ENCODE assay signal across 8 mouse cellular contexts in genomic region chr4:154981530-154981929, GRCm38 (mm10). TPM values are rescaled to one million over a fixed set of nuclear protein-coding genes. Genes with fewer than 3 reads are reported as not detected.
DNase-seq lines count a peak whose midpoint lies in the region; ATAC-seq and TF ChIP-seq lines count a peak whose summit lies in the region.

No protein-coding gene starts in this region.

- no peak overlapping the region for H3K4me3 ChIP-seq in heart, embryonic 12.5 days
- H3K4me3 ChIP-seq in forebrain, embryonic 14.5 days (ENCODE audit: low read depth, low read length) = no peak overlapping the region
- H3K4me3 ChIP-seq in limb, embryonic 10.5 days = no peak overlapping the region
- no peak overlapping the region for H3K4me3 ChIP-seq in midbrain, embryonic 11.5 days (ENCODE audit: low read depth, low read length)
- no peak overlapping the region for H3K4me3 ChIP-seq in stomach, embryonic 15.5 days (replicated peaks)

- TF ChIP-seq CTCF in brain, embryonic 14.5 days (IDR thresholded peaks at IDR 0.05; ENCODE audit: borderline replicate concordance, extremely low read depth, insufficient read depth, insufficient read length) = peak; percentile 80

- DNase-seq in heart, adult 9 months (ENCODE audit: low spot score in 2 of 2) = no peak
- peak; percentile 85 for DNase-seq in brain, embryonic 14.5 days (ENCODE audit: low read depth)
- peak; percentile 81 for DNase-seq in forebrain, embryonic 14.5 days (ENCODE audit: low spot score)
- DNase-seq in kidney, adult 9 months = peak; percentile 60
- peak; percentile 73 for DNase-seq in limb, embryonic 10.5 days (ENCODE audit: low spot score)
- DNase-seq in midbrain, embryonic 11.5 days (ENCODE audit: low spot score, missing footprints) = peak; percentile 93

- peak; percentile 12; the same call in 1 of the 2 replicates for ATAC-seq in heart, embryonic 12.5 days (ENCODE audit: insufficient number of reproducible peaks, low FRiP score)
- peak; percentile 74 for ATAC-seq in forebrain, embryonic 14.5 days
- ATAC-seq in midbrain, embryonic 11.5 days (ENCODE audit: low FRiP score) = peak; percentile 53
- peak; percentile 23; the same call in 1 of the 2 replicates for ATAC-seq in stomach, embryonic 15.5 days (ENCODE audit: insufficient read depth, low FRiP score, low read depth)

- 33% methylated on average over 7 of the region's 7 CpGs for WGBS in heart, embryonic 12.5 days
- WGBS in forebrain, embryonic 14.5 days = 33% methylated on average over 7 of the region's 7 CpGs
- 64% methylated on average over 7 of the region's 7 CpGs for WGBS in limb, embryonic 10.5 days
- 51% methylated on average over 7 of the region's 7 CpGs for WGBS in midbrain, embryonic 11.5 days
- 51% methylated on average over 7 of the region's 7 CpGs for WGBS in stomach, embryonic 15.5 days

- no peak overlapping the region for H3K4me2 ChIP-seq in heart, embryonic 12.5 days
- H3K4me2 ChIP-seq in forebrain, embryonic 14.5 days (ENCODE audit: low read length) = no peak overlapping the region
- no peak overlapping the region for H3K4me2 ChIP-seq in midbrain, embryonic 11.5 days
- H3K4me2 ChIP-seq in stomach, embryonic 15.5 days = no peak overlapping the region

- H3K9ac ChIP-seq in heart, embryonic 12.5 days = no peak overlapping the region
- H3K9ac ChIP-seq in forebrain, embryonic 14.5 days (ENCODE audit: low read length) = no peak overlapping the region
- no peak overlapping the region for H3K9ac ChIP-seq in midbrain, embryonic 11.5 days (ENCODE audit: low read length)
- no peak overlapping the region for H3K9ac ChIP-seq in stomach, embryonic 15.5 days

- peaks cover 31% of the 10 kb centered on the region for H3K27me3 ChIP-seq in heart, embryonic 12.5 days (replicated peaks)
- no peaks in the 10 kb centered on the region for H3K27me3 ChIP-seq in forebrain, embryonic 14.5 days (replicated peaks; ENCODE audit: control insufficient read depth, insufficient read depth, low read length)
- peaks cover 26% of the 10 kb centered on the region for H3K27me3 ChIP-seq in limb, embryonic 10.5 days (ENCODE audit: low read depth, poor library complexity, severe bottlenecking)
- H3K27me3 ChIP-seq in midbrain, embryonic 11.5 days (ENCODE audit: control insufficient read depth, insufficient read depth, low read length) = no peaks in the 10 kb centered on the region
- H3K27me3 ChIP-seq in stomach, embryonic 15.5 days (replicated peaks) = no peaks in the 10 kb centered on the region

- H3K27ac ChIP-seq in heart, embryonic 12.5 days (ENCODE audit: poor library complexity, severe bottlenecking) = no peak overlapping the region
- no peak overlapping the region for H3K27ac ChIP-seq in forebrain, embryonic 14.5 days (ENCODE audit: low read depth, low read length)
- H3K27ac ChIP-seq in limb, embryonic 10.5 days = no peak overlapping the region
- H3K27ac ChIP-seq in midbrain, embryonic 11.5 days (ENCODE audit: low read depth, low read length) = no peak overlapping the region
- H3K27ac ChIP-seq in stomach, embryonic 15.5 days = no peak overlapping the region

- no peaks in the 10 kb centered on the region for H3K9me3 ChIP-seq in heart, embryonic 12.5 days (replicated peaks)
- H3K9me3 ChIP-seq in forebrain, embryonic 14.5 days (replicated peaks; ENCODE audit: control insufficient read depth, low read length) = no peaks in the 10 kb centered on the region
- H3K9me3 ChIP-seq in limb, embryonic 10.5 days (replicated peaks) = no peaks in the 10 kb centered on the region
- no peaks in the 10 kb centered on the region for H3K9me3 ChIP-seq in midbrain, embryonic 11.5 days (ENCODE audit: control insufficient read depth, low read length)
- no peaks in the 10 kb centered on the region for H3K9me3 ChIP-seq in stomach, embryonic 15.5 days

- H3K36me3 ChIP-seq in heart, embryonic 12.5 days = peaks cover 49% of the 10 kb centered on the region
- H3K36me3 ChIP-seq in forebrain, embryonic 14.5 days (ENCODE audit: control insufficient read depth, insufficient read depth, low read length) = peaks cover 56% of the 10 kb centered on the region
- H3K36me3 ChIP-seq in limb, embryonic 10.5 days = peaks cover 61% of the 10 kb centered on the region
- H3K36me3 ChIP-seq in midbrain, embryonic 11.5 days (ENCODE audit: control insufficient read depth, insufficient read depth, low read length) = peaks cover 26% of the 10 kb centered on the region
- H3K36me3 ChIP-seq in stomach, embryonic 15.5 days = peaks cover 36% of the 10 kb centered on the region

- H3K4me1 ChIP-seq in heart, embryonic 12.5 days (replicated peaks) = peaks cover 17% of the 10 kb centered on the region
- no peaks in the 10 kb centered on the region for H3K4me1 ChIP-seq in forebrain, embryonic 14.5 days (ENCODE audit: control insufficient read depth, insufficient read depth, low read length)
- peaks cover 40% of the 10 kb centered on the region for H3K4me1 ChIP-seq in limb, embryonic 10.5 days
- H3K4me1 ChIP-seq in midbrain, embryonic 11.5 days (ENCODE audit: control insufficient read depth, insufficient read depth, low read length) = peaks cover 22% of the 10 kb centered on the region
- H3K4me1 ChIP-seq in stomach, embryonic 15.5 days = peaks cover 21% of the 10 kb centered on the region; the same call in 1 of the 2 replicates

- no peak for TF ChIP-seq POLR2A in brain, embryonic 14.5 days (IDR thresholded peaks at IDR 0.05; ENCODE audit: borderline replicate concordance, extremely low read depth, insufficient read depth, insufficient read length, poor library complexity, severe bottlenecking)

RNA-seq across cellular contexts. Expression of gene Pank4, which starts 17.6 kb away (rescaled TPM):
- 45.7 and 46.2 TPM in 2 replicates for polyA plus RNA-seq in heart, embryonic 12.5 days (2016; fragmentation: Nextera tagmentation; extraction: Ambion mirVana)
- polyA plus RNA-seq in brain, embryonic 14.5 days (2012; rRNA removed) = 68.0 and 95.5 TPM in 2 replicates
- 34.6 and 38.9 TPM in 2 replicates for polyA plus RNA-seq in forebrain, embryonic 14.5 days (2014; fragmentation: Nextera tagmentation; extraction: Ambion mirVana)
- polyA plus RNA-seq in limb, embryonic 10.5 days (2016; fragmentation: Nextera tagmentation; extraction: Ambion mirVana) = 45.8 and 56.5 TPM in 2 replicates
- 37.0 and 40.4 TPM in 2 replicates for polyA plus RNA-seq in midbrain, embryonic 11.5 days (2014; fragmentation: Nextera tagmentation; extraction: Ambion mirVana)
- 37.6 and 37.7 TPM in 2 replicates for polyA plus RNA-seq in stomach, embryonic 15.5 days (2015; fragmentation: Nextera tagmentation; extraction: Ambion mirVana)

RNA-seq across cellular contexts. Expression of gene Hes5, which starts 20.8 kb away (rescaled TPM):
- 0.70 TPM in 1 of 2 replicates, not detected in the other for polyA plus RNA-seq in heart, embryonic 12.5 days (2016; fragmentation: Nextera tagmentation; extraction: Ambion mirVana)
- polyA plus RNA-seq in brain, embryonic 14.5 days (2012; rRNA removed) = 76.0 and 114 TPM in 2 replicates
- polyA plus RNA-seq in forebrain, embryonic 14.5 days (2014; fragmentation: Nextera tagmentation; extraction: Ambion mirVana) = 73.0 and 86.0 TPM in 2 replicates
- 0.33 and 1.1 TPM in 2 replicates for polyA plus RNA-seq in limb, embryonic 10.5 days (2016; fragmentation: Nextera tagmentation; extraction: Ambion mirVana)
- polyA plus RNA-seq in midbrain, embryonic 11.5 days (2014; fragmentation: Nextera tagmentation; extraction: Ambion mirVana) = 456 and 535 TPM in 2 replicates
- polyA plus RNA-seq in stomach, embryonic 15.5 days (2015; fragmentation: Nextera tagmentation; extraction: Ambion mirVana) = 2.5 and 2.6 TPM in 2 replicates

RNA-seq across cellular contexts. Expression of gene Tnfrsf14, which starts 53.2 kb away (rescaled TPM):
- 1.8 and 2.9 TPM in 2 replicates for polyA plus RNA-seq in heart, embryonic 12.5 days (2016; fragmentation: Nextera tagmentation; extraction: Ambion mirVana)
- polyA plus RNA-seq in brain, embryonic 14.5 days (2012; rRNA removed) = 0.79 and 1.8 TPM in 2 replicates
- polyA plus RNA-seq in forebrain, embryonic 14.5 days (2014; fragmentation: Nextera tagmentation; extraction: Ambion mirVana) = not detected in 2 replicates
- 0.55 and 2.4 TPM in 2 replicates for polyA plus RNA-seq in limb, embryonic 10.5 days (2016; fragmentation: Nextera tagmentation; extraction: Ambion mirVana)
- 0.93 and 1.2 TPM in 2 replicates for polyA plus RNA-seq in midbrain, embryonic 11.5 days (2014; fragmentation: Nextera tagmentation; extraction: Ambion mirVana)
- 3.8 and 8.0 TPM in 2 replicates for polyA plus RNA-seq in stomach, embryonic 15.5 days (2015; fragmentation: Nextera tagmentation; extraction: Ambion mirVana)

Comparison
In these comparisons a context has a peak if more than half of its experiments do, and no peak if none do; other contexts are left out.
1. ATAC-seq: peak in every context shown above with its lines; median percentile 74 in forebrain, embryonic 14.5 days; 53 in midbrain, embryonic 11.5 days; 23 in stomach, embryonic 15.5 days; 12 in heart, embryonic 12.5 days.
2. DNase-seq: peak in brain, embryonic 14.5 days (single experiment), forebrain, embryonic 14.5 days (single experiment), kidney, adult 9 months (single experiment), limb, embryonic 10.5 days (single experiment) and midbrain, embryonic 11.5 days (single experiment); none in heart, adult 9 months (0 of 2).
3. RNA of gene Hes5, which starts 20.8 kb away (polyA plus RNA-seq): 456 to 535 TPM in midbrain, embryonic 11.5 days, 73.0 to 86.0 TPM in forebrain, embryonic 14.5 days and 76.0 to 114 TPM in brain, embryonic 14.5 days; 2.5 to 2.6 TPM in stomach, embryonic 15.5 days, 0.70 TPM in heart, embryonic 12.5 days and 0.33 to 1.1 TPM in limb, embryonic 10.5 days; every median in the first group is over 10 times any median in the second.